Mouse (Mus musculus): ENCODE results near the gene Psmd9. TPM values are rescaled to one million over a fixed set of nuclear protein-coding genes. Genes with fewer than 3 reads are reported as not detected.

Psmd9 gene
- total RNA-seq, 2 experiments from 2014 or later, result 31.4 to 39.8 TPM

GRCm38 (mm10) chr5:123149451-123150400 lies 19.5 kb upstream of the Psmd9 start:
- DNase-seq (ENCODE audit: low spot score in 2 of 2), result peak; percentile 91 to 94

GRCm38 (mm10) chr5:123150641-123151040 lies 18.6 kb upstream of the Psmd9 start:
- DNase-seq (ENCODE audit: low spot score in 2 of 2), result no peak

- DNase-seq (ENCODE audit: low spot score in 2 of 2), result no peak
Observed at GRCm38 (mm10) chr5:123151077-123151476, 18.1 kb upstream of the Psmd9 start.

- DNase-seq (ENCODE audit: low spot score in 2 of 2), result no peak
Observed at GRCm38 (mm10) chr5:123151707-123152362, 17.4 kb upstream of the Psmd9 start.

GRCm38 (mm10) chr5:123152901-123153300 lies 16.3 kb upstream of the Psmd9 start:
- DNase-seq (ENCODE audit: low spot score in 2 of 2), result no peak

- DNase-seq (ENCODE audit: low spot score in 2 of 2), result peak; percentile 74 to 79
Observed at GRCm38 (mm10) chr5:123155425-123155824, 13.8 kb upstream of the Psmd9 start.

DNA sequence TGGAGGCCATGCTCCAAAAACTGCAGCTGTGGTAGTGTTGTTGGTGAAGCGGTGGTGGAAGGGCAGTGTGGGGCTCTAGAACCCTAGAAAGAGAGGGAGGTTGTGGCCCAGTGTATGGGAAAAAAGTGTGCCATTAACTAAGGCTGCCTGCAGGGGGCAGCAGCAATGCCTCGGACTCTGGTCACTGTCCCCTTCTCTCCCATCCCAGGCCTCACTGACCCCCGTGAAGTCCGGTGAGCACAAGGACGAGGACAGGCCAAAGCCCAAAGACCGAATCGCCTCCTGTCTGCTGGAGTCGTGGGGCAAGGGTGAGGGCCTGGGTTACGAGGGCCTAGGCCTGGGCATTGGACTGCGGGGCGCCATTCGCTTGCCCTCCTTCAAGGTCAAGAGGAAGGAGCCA lies 12.4 kb upstream of the Psmd9 start:
- DNase-seq (ENCODE audit: low spot score in 2 of 2), result no peak

DNA sequence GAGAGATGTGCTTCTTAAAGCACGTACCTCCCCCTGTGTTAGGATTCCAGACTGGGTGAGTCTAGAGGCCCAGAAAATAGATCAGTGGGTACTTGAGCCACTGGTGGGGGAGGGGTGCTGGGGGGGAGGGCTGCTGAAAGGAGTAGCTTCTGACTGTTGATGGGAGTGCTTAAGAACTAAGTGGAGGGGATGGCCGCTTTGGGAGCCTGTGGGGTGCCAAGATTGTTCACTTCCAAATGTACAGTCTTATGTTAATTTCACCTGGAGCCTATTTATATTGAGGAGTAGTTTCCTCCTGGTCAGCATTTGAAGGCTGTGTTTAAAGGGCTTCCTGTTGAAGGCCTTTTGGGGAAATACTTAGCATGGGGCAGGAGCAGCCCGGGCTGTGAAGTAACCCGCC lies 11.2 kb upstream of the Psmd9 start:
- no peak for DNase-seq (ENCODE audit: low spot score in 2 of 2)

DNA sequence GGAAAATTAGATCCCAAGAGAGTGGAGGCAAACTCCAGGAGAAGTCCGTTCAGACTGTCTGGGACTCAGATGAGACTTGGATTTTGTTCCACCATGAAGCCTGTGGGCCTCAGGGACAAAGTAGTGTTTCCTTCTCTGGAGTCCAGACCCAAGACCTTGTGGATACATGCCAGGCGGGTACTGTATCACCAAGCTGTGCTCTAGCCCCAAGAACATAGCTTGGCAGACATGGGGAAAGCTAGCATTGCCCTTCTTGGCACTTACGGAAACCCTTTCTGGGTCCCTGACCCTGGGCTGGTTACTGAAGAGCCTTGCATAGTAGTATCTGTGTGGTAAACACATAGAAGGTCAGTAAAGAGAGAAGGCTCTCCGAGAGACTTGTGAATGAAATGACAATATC lies 9.8 kb upstream of the Psmd9 start:
- DNase-seq (ENCODE audit: low spot score in 2 of 2), result no peak

DNA sequence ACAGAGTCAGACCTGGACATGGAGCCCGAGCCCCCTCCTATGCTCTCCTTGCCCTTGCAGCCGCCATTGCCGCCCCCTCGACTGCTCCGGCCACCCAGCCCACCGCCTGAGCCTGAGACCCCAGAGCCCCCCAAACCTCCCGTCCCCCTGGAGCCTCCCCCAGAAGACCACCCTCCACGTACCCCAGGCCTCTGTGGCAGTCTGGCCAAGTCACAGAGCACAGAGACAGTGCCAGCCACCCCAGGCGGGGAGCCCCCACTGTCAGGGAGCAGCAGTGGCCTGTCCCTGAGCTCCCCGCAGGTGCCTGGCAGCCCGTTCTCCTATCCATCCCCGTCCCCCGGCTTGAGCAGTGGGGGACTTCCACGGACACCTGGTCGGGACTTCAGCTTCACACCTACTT lies 9.3 kb upstream of the Psmd9 start:
- no peak for DNase-seq (ENCODE audit: low spot score in 2 of 2)

DNA sequence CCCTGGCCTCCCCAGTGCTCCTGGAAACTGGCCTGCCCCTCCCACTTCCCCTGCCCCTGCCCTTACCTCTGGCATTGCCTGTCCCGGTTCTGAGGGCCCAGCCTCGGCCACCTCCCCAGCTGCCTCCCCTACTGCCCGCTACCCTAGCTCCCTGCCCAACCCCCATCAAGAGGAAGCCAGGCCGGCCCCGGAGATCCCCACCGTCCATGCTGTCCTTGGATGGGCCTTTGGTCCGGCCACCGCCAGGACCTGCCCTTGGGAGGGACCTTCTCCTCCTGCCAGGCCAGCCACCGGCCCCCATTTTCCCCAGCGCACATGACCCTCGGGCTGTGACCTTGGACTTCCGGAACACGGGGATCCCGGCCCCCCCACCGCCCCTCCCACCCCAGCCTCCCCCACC lies 8.9 kb upstream of the Psmd9 start:
- no peak for DNase-seq (ENCODE audit: low spot score in 2 of 2)

DNA sequence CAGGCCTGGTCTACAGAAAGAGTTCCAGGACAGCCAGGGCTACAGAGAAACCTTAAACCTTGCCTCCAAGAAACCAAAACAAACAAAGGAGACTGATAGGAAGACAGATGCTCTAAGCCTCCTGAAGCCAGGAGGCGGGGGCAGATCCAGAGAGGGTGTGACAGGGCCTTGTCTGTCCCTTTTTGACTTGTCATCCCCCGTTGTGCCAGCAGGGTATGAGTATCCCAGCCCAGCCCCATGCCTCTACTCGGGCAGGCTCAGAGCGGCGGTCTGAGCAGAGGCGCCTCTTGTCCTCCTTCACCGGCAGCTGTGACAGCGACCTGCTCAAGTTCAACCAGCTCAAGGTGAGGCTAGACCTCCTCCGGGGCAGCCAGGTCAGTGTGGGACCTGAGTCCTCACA lies 6.3 kb upstream of the Psmd9 start:
- no peak for DNase-seq (ENCODE audit: low spot score in 2 of 2)

DNA sequence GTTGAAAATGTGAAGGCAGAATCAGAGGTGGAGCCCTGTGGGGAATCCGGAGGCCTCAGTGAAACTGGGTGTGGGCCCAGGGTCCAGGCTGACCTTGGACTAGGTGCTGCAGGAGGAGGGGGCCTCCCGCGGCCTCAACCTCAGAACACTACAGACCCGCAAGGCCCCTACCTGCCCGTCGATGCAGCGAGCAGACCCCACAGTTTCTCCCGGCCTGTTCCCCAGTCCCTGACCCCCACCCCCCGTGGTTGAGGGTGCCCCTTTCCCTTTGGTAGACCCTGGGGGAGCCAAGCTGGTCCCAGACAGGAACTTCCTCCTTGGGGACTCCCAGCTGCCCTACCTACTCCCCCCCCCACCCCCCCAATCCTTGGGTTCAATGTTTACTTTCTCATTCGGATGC lies 2.8 kb upstream of the Psmd9 start:
- DNase-seq (ENCODE audit: low spot score in 2 of 2), result no peak

DNA sequence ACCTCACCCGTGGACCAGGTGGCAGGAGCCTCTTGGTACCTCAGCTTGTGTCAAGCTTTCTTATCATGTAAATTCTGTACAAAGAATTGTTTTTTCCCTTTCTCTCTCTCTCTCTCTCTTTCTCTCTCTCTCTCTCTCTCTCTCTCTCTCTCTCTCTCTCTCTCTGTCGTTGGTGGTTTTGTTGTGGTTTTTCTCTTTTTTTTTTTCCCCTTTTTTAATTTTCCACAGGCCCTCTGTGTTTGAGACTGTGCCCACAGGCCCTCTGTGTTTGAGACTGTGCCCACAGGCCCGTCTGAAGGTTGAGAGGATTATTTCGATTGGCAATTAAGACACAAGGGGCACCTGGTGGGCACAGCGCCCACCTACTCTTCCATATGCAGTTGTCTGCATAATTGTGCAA lies 1.6 kb upstream of the Psmd9 start:
- no peak for DNase-seq (ENCODE audit: low spot score in 2 of 2)

DNA sequence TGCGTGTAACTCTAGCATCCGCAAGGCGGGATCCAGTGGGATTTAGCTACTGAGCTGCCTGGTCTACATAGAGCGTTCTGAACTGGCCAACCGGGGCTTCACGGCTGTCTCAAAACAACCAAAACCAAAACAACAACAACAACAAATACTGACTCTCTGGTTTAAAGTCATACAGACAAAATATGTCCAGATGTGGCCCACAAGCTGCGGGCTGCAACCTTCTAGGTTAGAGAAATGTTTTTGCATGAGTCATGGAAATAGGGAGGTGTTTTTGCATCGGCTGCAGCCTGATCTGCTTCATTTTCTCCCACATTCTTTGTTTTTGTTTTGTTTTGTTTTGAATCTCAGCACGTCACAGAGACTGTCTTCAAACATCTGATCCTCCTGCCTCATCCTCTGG lies 1.2 kb downstream of the Psmd9 start:
- no peak for DNase-seq (ENCODE audit: low spot score in 2 of 2)

DNA sequence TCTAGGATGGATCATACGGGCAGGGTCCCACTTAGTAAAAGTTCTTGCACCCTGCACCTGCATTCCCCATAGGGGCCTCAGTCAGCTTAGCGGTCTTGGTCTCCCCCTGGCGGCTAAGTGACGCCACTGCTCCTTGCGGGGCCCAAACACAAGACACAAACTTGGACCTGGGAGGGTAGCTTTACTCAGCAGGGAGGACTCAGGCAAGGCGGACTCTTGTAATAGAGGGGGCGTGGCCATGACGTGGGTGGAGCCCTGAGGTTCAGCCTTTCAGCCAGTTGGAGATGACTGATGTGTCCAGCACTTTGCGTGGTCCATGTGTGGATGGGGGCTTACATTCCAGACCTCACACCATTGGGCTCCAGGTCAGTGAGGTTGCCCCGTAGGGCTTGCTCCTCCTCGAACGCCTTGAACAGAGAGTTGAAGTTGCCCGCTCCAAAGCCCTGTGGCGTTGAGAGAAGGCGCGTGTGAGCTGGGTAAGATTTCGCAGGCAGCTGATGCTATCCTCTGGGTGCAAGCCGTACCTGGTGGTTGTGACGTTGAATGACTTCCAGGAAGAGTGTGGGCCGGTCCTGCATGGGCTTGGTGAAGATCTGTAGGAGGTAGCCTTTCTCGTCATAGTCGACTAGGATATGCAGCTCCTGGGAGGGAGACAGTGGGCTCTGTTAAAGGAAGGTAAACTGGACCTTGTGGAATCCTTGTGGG lies 2.6 kb downstream of the Psmd9 start:
- DNase-seq (ENCODE audit: low spot score in 2 of 2), result peak; percentile 87 to 88

- DNase-seq (ENCODE audit: low spot score in 2 of 2), result no peak
Observed at GRCm38 (mm10) chr5:123178792-123179191, 9.6 kb downstream of the Psmd9 start.

DNA sequence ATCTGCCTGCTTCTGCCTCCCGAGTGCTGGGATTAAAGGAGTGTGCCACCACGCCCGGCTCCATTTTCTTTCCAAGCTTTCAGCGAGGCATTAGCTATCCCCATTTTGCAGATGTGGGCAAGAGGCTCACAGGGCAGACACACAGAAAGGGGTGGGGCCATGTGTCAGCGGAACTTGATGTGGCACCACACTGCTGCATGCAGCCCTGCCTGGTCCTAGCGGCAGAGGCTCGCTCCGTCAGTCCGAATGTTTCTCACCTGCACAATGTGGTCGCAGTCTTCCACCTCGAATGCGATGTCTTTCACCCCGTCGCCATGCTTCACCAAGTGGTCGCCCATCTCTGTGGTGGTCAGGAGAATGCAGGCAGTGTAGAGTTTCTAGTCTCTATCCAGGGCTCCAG lies 11.2 kb downstream of the Psmd9 start:
- no peak for DNase-seq (ENCODE audit: low spot score in 2 of 2)

- DNase-seq (ENCODE audit: low spot score in 2 of 2), result no peak
Observed at GRCm38 (mm10) chr5:123181536-123181935, 12.3 kb downstream of the Psmd9 start.

- DNase-seq (ENCODE audit: low spot score in 2 of 2), result no peak
Observed at GRCm38 (mm10) chr5:123182651-123183050, 13.4 kb downstream of the Psmd9 start, which contains the start of gene Hpd. TSS of gene Hpd (minus strand) at chr5:123182727.

GRCm38 (mm10) chr5:123185966-123186365 lies 16.8 kb downstream of the Psmd9 start:
- DNase-seq (ENCODE audit: low spot score in 2 of 2), result peak in 1 of 2 experiments; percentile 22

GRCm38 (mm10) chr5:123187306-123187705 lies 18.1 kb downstream of the Psmd9 start:
- no peak for DNase-seq (ENCODE audit: low spot score in 2 of 2)

Measured in layer of hippocampus, postnatal 10 days (tissue).